Mouse (Mus musculus) ES-Bruce4 (cell line): Measurements from ENCODE around the gene Sox15.

ENCODE experiments used
- CTCF ChIP-seq: IDR thresholded peaks from one replicate; pipeline ENCODE4 v1.8.1; 2011; ENCODE audit warnings: low read depth, low read length
- EP300 ChIP-seq: IDR thresholded peaks from 2 replicates; pipeline ENCODE4 v1.6.1; 2011; ENCODE audit warnings: low read depth, low read length; ENCODE audit not compliant: insufficient read depth
- POLR2A ChIP-seq: IDR thresholded peaks from one replicate; pipeline ENCODE4 v1.8.1; 2011; ENCODE audit warnings: low read length; ENCODE audit not compliant: insufficient read depth

DNA sequence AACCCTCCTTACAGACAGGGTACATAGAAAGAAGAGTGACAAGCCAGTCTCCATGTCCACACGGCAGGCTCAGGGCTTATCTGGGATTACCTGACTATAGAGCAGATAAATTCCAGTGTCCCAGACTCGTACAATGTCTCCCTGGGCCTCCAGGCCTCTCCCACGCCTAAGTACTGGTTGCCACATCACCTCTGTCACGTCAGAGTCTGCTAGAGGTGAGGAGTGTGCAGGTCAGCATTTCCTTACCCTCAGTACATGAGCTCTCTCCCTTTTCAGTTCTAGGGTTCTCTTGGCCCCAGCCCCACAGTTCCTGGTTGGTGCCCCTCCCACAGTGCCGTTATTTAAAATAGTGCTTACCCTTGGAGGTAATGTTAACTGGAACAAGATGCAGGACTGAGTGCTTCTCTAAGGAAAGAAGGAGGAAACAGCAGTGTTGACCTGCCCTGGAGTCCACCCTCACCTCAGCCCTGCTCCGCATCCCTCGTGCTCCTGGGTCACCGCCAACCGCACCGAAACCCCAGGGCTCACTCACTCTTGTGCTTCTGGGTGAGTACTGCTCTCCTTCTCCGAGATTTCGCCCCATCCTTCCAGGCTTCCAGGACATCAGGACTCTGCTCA lies 29.1 kb downstream of the Sox15 start:
- TF ChIP-seq POLR2A = no peak
- no peak for TF ChIP-seq CTCF
- TF ChIP-seq EP300 = no peak
